Mouse (Mus musculus): ENCODE data around the gene Fuz. TPM values are rescaled to one million over a fixed set of nuclear protein-coding genes. Genes with fewer than 3 reads are reported as not detected.

Fuz gene
- polyA plus RNA-seq, 1 experiment, result 27.5 TPM

GRCm38 (mm10) chr7:44900632-44901031 is 4.8 kb downstream of the Fuz start:
- H3K36me3 ChIP-seq (ENCODE audit: control insufficient read depth, insufficient read depth, low read length), result peaks cover 32% of the 10 kb centered on the region
- H3K27ac ChIP-seq (ENCODE audit: insufficient read depth, low read depth, low read length), result no peak overlapping the region
- 92% methylated on average over 11 of the region's 11 CpGs for WGBS
- H3K4me3 ChIP-seq (ENCODE audit: low read depth, low read length), result no peak overlapping the region
- peaks cover 17% of the 10 kb centered on the region for H3K4me1 ChIP-seq (ENCODE audit: control insufficient read depth, insufficient read depth, insufficient read length, low read length)
- no peaks in the 10 kb centered on the region for H3K27me3 ChIP-seq (ENCODE audit: control insufficient read depth, insufficient read depth, low read length)
- TF ChIP-seq CTCF (IDR thresholded peaks at IDR 0.05; ENCODE audit: extremely low read depth, insufficient read length, insufficient replicate concordance, low read depth, low read length), result no peak
- TF ChIP-seq POLR2A (IDR thresholded peaks at IDR 0.05; ENCODE audit: low read depth, low read length), result no peak

- no peak for TF ChIP-seq CTCF (IDR thresholded peaks at IDR 0.05; ENCODE audit: extremely low read depth, insufficient read length, insufficient replicate concordance, low read depth, low read length)
- TF ChIP-seq POLR2A (IDR thresholded peaks at IDR 0.05; ENCODE audit: low read depth, low read length), result no peak
- Histone ChIP-seq H3K27me3 (ENCODE audit: control insufficient read depth, insufficient read depth, low read length) (no peaks in the 10 kb centered on the region), H3K4me3 (ENCODE audit: low read depth, low read length) (peak overlapping the region; percentile 73), H3K36me3 (ENCODE audit: control insufficient read depth, insufficient read depth, low read length) (peaks cover 39% of the 10 kb centered on the region), H3K27ac (ENCODE audit: insufficient read depth, low read depth, low read length) (peak overlapping the region; percentile 62), H3K4me1 (ENCODE audit: control insufficient read depth, insufficient read depth, insufficient read length, low read length) (peaks cover 17% of the 10 kb centered on the region)
- 10% methylated on average over 21 of the region's 21 CpGs for WGBS
Observed at GRCm38 (mm10) chr7:44901230-44901722, 5.4 kb downstream of the Fuz start.

GRCm38 (mm10) chr7:44905430-44905829 is 9.6 kb downstream of the Fuz start:
- no peaks in the 10 kb centered on the region for H3K27me3 ChIP-seq (ENCODE audit: control insufficient read depth, insufficient read depth, low read length)
- H3K36me3 ChIP-seq (ENCODE audit: control insufficient read depth, insufficient read depth, low read length), result peaks cover 71% of the 10 kb centered on the region
- 84% methylated on average over 20 of the region's 20 CpGs for WGBS

GRCm38 (mm10) chr7:44908706-44909476 is 13.0 kb downstream of the Fuz start:
- peaks cover 77% of the 10 kb centered on the region for H3K36me3 ChIP-seq (ENCODE audit: control insufficient read depth, insufficient read depth, low read length)
- WGBS, result 86% methylated on average over 15 of the region's 15 CpGs
- H3K4me1 ChIP-seq (ENCODE audit: control insufficient read depth, insufficient read depth, insufficient read length, low read length), result no peaks in the 10 kb centered on the region
- H3K27ac ChIP-seq (ENCODE audit: insufficient read depth, low read depth, low read length), result no peak overlapping the region
- TF ChIP-seq CTCF (IDR thresholded peaks at IDR 0.05; ENCODE audit: extremely low read depth, insufficient read length, insufficient replicate concordance, low read depth, low read length) (no peak), POLR2A (IDR thresholded peaks at IDR 0.05; ENCODE audit: low read depth, low read length) (no peak)
- no peak overlapping the region for H3K4me3 ChIP-seq (ENCODE audit: low read depth, low read length)
- H3K27me3 ChIP-seq (ENCODE audit: control insufficient read depth, insufficient read depth, low read length), result no peaks in the 10 kb centered on the region

More at GRCm38 (mm10) chr7:44905430-44905829, 9.6 kb downstream of the Fuz start:
- H3K4me1 ChIP-seq (ENCODE audit: control insufficient read depth, insufficient read depth, insufficient read length, low read length), result peaks cover 5% of the 10 kb centered on the region
- no peak overlapping the region for H3K4me3 ChIP-seq (ENCODE audit: low read depth, low read length)
- H3K27ac ChIP-seq (ENCODE audit: insufficient read depth, low read depth, low read length), result no peak overlapping the region
- TF ChIP-seq CTCF (IDR thresholded peaks at IDR 0.05; ENCODE audit: extremely low read depth, insufficient read length, insufficient replicate concordance, low read depth, low read length), result no peak
- no peak for TF ChIP-seq POLR2A (IDR thresholded peaks at IDR 0.05; ENCODE audit: low read depth, low read length)

GRCm38 (mm10) chr7:44914396-44914795 is 18.5 kb downstream of the Fuz start:
- H3K27me3 ChIP-seq (ENCODE audit: control insufficient read depth, insufficient read depth, low read length), result no peaks in the 10 kb centered on the region
- H3K4me3 ChIP-seq (ENCODE audit: low read depth, low read length), result no peak overlapping the region
- H3K36me3 ChIP-seq (ENCODE audit: control insufficient read depth, insufficient read depth, low read length), result peaks cover 44% of the 10 kb centered on the region
- no peaks in the 10 kb centered on the region for H3K4me1 ChIP-seq (ENCODE audit: control insufficient read depth, insufficient read depth, insufficient read length, low read length)
- H3K27ac ChIP-seq (ENCODE audit: insufficient read depth, low read depth, low read length), result no peak overlapping the region
- whole genome bisulfite sequencing, result 95% methylated on average over 2 of the region's 2 CpGs
- no peak for TF ChIP-seq POLR2A (IDR thresholded peaks at IDR 0.05; ENCODE audit: low read depth, low read length)
- TF ChIP-seq CTCF (IDR thresholded peaks at IDR 0.05; ENCODE audit: extremely low read depth, insufficient read length, insufficient replicate concordance, low read depth, low read length), result no peak

GRCm38 (mm10) chr7:44915314-44915713 is 19.4 kb downstream of the Fuz start:
- no peak overlapping the region for H3K4me3 ChIP-seq (ENCODE audit: low read depth, low read length)
- H3K4me1 ChIP-seq (ENCODE audit: control insufficient read depth, insufficient read depth, insufficient read length, low read length), result no peaks in the 10 kb centered on the region
- H3K27ac ChIP-seq (ENCODE audit: insufficient read depth, low read depth, low read length), result no peak overlapping the region
- no peaks in the 10 kb centered on the region for H3K27me3 ChIP-seq (ENCODE audit: control insufficient read depth, insufficient read depth, low read length)
- no peak for TF ChIP-seq CTCF (IDR thresholded peaks at IDR 0.05; ENCODE audit: extremely low read depth, insufficient read length, insufficient replicate concordance, low read depth, low read length)
- TF ChIP-seq POLR2A (IDR thresholded peaks at IDR 0.05; ENCODE audit: low read depth, low read length), result no peak
- 93% methylated on average over 9 of the region's 9 CpGs for WGBS
- peaks cover 39% of the 10 kb centered on the region for H3K36me3 ChIP-seq (ENCODE audit: control insufficient read depth, insufficient read depth, low read length)

- Histone ChIP-seq H3K36me3 (ENCODE audit: control insufficient read depth, insufficient read depth, low read length) (peaks cover 32% of the 10 kb centered on the region), H3K4me1 (ENCODE audit: control insufficient read depth, insufficient read depth, insufficient read length, low read length) (no peaks in the 10 kb centered on the region), H3K27ac (ENCODE audit: insufficient read depth, low read depth, low read length) (no peak overlapping the region), H3K4me3 (ENCODE audit: low read depth, low read length) (no peak overlapping the region), H3K27me3 (ENCODE audit: control insufficient read depth, insufficient read depth, low read length) (no peaks in the 10 kb centered on the region)
- 76% methylated on average over 6 of the region's 6 CpGs for WGBS
- no peak for TF ChIP-seq POLR2A (IDR thresholded peaks at IDR 0.05; ENCODE audit: low read depth, low read length)
- TF ChIP-seq CTCF (IDR thresholded peaks at IDR 0.05; ENCODE audit: extremely low read depth, insufficient read length, insufficient replicate concordance, low read depth, low read length), result no peak
Observed at GRCm38 (mm10) chr7:44916191-44916590, 20.3 kb downstream of the Fuz start.
